Mouse (Mus musculus): ENCODE results near the gene Epb41.

Gene Epb41

DNA sequence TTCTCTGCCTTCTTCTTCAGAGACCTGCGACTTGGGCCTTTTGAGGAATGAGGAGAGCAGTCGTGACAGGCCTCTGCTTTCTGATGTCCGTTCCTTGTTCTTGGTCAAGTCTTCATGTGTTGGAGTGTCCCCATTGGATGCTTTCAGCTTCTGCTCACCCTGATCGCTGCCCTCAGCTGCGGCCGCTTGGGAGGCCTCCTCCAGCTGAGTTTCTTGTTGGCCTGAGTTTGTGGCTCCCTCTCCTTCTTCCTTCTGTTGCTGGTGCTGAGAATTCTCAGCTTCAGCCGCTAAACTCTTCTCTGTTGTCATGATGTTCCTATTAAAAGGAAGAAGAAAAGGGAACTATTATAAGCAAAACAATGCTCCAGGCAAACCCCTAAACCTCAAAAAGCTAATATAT lies 68.0 kb downstream of the Epb41 start:
- no peak for DNase-seq (ENCODE audit: low read depth)

DNA sequence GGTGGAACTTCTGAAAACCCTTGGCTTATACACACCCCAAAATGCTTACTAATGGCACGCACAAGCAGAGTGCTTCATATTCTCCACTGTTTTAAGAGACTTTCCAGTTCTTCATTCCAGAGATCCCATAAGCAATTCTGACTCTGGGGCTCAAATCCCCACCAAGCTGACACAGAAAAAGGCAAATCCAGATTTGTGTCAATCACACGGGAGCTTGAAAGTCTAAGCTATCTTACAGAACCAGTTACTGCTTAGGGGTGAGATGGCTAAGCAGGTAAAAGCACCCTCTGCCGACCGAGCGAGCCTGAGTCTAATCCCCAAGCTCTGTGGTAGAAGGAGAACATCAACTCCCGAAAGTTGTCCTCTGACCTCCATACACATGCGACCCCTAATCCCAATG lies 76.5 kb downstream of the Epb41 start:
- DNase-seq (ENCODE audit: low read depth), result no peak

DNA sequence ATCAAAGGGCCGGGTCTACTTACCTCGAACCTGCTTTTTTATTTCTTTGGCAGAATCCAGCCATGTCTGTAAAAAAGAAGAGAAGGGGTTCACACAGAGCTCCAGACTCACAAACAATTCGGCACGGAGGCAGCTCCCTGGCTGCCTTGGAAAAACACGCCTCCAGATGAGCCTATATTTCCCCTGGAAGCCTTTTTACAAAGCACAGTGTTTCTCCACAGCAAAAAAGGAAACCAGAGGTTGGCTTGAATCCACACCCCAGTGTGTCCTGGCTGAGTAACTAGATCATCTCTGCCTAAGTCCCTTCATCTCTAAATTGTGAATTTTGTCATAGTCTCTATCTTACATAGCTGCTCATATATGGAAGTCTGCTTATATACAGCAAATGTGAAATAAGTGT lies 77.6 kb downstream of the Epb41 start:
- DNase-seq (ENCODE audit: low read depth), result no peak

DNA sequence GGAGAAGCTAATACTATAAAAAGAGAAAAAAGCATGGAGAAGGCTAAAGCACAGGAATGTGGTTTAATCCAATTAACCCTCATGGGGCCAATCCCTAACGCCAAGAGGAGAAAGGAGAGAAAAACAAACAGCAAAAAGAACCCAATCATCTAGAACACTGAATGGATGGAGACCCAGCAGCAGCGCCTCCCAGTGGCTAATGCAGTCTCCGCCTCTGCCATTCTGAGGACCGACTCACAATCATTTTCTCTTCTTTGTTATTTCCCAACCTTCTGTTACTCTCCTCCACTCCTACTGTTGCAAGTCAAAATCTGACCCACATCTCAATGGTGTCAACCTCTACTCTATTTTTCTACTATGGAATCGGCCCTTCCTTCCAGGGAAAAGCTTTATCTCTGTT lies 78.1 kb downstream of the Epb41 start:
- DNase-seq (ENCODE audit: low read depth), result no peak

DNA sequence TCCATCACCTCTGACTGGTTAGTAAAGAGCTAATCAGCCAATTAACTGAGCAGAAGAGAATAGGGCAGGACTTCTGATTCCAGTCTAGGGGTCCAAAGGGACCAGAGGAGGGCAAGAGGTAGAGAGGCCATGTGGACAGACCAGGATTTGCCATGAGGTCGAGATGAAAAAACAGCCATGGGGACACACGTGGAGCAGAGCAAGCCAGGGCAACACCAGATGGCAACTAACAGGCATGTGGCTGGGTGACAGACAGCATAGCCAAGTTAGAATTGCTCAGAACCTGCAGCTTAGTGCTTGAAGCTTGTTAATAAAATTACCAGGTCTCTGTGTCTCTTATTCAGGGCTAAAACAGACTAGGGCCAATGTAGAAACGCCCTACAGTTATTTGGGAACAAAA lies 81.3 kb downstream of the Epb41 start:
- no peak for DNase-seq (ENCODE audit: low read depth)

DNA sequence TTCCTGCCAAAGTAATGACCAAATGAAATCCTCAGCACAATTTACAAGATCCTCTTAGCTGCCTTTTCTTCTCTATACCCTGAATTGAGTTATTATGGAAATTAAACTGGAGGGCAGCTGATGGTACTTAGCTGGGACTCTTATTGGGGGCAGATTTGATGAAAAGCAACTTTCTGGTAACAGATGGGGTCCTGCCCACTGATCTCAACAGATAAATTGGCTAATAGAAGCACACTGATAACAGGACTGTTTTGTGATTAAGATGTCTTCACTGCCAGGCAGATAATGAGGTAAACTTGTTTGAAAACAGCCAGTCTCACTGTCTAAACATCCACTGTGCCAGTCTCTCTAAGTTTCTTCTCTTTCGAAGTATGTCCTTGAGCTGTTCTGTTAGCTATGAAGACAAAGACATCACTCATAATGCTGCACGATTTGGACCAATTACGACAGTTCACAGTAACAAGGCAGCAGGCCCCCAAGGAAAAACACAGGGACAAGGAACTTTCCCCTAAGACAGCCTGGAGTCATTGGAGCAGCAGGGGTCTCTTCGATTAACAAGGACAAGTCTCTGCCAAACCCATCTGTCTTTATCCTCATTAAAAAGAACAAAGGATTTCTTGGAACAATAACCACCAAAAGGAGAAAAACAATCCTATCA lies 92.1 kb downstream of the Epb41 start:
- no peak for DNase-seq (ENCODE audit: low read depth)

DNA sequence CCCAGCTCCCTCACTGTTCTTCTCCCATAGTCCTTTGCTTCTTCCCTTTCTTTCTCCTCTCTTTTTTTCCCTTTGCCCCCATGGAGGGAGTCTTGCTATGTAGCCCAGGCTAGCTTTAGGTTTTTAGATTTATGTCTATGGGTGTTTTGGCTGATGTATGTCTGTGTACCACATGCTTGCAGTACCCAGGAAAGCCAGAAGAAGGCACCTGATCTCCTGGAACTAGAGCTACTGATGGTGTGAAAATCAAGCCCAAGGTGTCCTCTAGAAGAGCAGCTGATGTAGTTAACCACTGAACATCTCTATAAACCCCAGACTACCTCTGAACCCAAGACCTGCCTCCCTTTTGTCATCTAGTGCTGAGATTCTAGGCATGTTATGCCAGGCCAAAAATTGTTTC lies 93.4 kb downstream of the Epb41 start:
- DNase-seq (ENCODE audit: low read depth), result peak; percentile 44

DNA sequence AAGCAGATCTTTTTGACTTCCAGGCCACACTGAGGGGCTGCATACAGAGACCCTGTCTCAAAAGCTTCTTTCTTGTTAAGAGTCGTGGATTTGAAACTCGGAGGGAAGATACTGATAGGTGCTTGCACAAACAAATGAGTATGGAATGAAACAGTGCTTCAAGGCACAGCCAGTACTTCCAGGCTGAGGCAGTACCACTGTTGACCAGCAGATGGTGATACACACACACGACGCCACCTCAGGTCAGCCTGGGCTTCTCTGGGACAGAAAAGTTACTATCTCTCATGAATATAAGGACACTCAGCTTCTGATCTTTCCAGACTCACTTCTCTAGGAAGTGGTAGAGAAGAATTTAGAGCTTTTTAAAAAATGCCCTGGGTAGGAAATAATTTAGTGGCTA lies 97.9 kb downstream of the Epb41 start:
- peak; percentile 85 for DNase-seq (ENCODE audit: low read depth)

DNA sequence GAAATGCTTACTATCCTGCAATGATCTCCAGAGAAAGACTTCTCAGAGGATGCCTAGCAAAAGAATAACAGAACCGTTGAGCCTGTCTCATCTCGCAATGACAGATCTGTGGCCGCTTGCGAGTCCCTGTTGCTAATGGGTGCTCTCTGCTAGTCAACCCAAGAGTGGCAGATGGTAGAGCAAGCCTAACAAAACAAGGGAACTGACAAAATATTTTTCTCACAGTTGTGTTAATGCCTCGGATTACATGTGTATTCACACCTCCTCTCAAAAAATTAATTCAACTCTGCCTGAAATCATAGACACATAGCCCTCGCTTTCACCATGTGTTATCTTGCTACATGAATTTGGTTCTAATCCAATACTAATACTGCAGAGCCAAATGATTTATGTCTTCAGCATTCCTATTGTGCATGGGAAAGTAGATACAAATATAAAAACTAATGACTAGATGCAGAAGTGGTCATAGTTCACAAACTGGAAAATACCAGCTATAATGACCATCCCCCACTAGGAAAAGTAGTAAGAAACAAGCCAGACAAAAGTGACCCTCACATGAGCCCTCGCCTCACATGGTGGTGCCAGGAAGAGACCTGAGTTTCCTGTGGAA lies 104.8 kb downstream of the Epb41 start:
- DNase-seq (ENCODE audit: low read depth), result no peak

DNA sequence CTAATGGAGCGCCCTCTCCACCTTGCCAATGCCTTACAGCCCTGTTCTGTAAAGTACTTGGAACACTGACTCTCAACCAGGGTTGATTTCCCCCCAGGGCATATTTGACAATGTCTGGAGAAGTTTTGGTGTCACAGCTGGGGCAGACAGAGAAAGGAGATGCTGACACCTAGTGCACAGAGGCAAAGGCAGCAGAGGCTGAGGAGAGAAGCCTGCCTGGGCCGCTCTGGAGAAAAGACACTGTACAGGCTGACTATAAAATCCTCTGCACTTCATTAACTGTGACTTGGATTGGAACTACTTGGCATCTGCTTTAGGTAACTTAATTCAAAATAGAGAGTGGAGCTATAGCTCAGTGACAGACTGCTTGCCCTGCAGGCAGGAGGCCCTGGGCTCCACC lies 106.2 kb downstream of the Epb41 start:
- DNase-seq (ENCODE audit: low read depth), result no peak

DNA sequence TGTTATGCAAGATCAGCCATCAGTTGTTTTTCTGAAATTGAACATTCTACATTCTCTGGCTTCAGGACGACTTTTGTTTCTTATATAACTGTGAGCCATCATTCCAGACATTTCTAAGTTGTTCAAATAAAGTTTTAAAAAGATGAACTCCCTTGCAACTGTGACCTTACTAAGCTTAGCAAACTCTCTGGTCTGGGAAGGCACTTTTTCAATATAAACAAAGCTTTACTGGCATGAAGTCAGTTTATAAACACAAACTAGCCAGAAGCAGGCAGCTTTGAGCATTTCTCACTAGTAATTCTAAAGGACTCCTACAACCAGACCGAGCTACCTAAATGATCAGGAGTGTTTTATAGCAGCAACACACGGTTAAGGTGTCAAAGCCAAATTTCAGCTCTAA lies 118.0 kb downstream of the Epb41 start:
- no peak for DNase-seq (ENCODE audit: low read depth)

DNA sequence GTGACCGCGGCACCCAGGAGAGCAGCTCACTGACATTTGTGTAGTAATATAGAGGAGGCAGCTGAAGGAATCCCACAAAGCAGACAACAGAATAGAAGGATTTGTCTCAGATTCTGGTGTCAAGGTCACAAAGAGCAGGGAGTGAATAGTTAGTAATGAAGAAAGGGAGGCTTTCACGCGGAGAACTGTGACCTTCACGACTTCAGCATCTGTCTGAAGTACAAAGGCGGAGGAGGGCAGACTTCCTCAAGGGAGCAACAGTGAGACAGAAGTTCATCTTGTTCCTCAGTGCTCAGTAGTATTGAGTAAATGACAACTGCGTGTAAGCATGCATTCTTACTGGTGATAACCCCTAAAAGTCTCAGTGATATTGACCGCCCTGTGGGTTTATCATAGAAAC lies 124.5 kb downstream of the Epb41 start:
- DNase-seq (ENCODE audit: low read depth), result no peak

DNA sequence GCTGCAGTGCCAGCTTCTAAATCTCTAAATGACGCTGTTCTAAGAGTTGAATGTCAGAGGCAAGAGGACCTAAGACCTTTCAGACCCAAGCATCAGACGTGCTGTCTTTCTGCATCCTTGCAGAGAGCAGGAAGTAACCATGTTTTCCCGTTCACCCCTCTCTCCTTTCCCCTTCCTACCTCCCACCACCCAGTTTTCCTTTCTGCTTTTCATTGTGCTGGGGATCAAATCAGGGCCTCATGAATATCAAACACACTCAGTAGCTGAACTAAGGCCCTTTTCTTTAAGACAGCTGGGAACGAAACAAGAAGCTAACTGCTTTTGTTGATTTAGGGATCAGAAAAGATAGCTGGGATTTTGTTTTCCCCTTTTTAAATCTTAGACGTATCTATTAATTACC lies 125.2 kb downstream of the Epb41 start:
- DNase-seq (ENCODE audit: low read depth), result no peak

DNA sequence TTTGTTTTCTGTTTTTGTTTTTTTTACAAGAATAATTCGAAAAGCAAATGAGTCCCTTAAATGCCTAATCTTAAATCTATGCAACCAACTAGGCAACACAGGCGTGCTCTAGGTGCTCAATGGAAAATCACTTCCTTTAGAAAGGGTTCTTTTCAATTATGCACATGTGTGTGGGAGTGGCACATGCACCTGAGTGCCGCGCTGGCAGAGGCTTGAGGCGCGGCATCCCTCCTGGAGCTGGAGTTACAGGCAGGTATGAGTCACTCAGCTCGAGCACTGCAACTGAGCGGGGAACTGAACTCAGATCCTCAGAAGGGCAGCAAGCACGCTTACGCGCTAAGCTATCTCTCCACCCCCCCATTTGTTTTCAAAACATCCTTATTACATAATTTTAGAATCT lies 127.3 kb downstream of the Epb41 start:
- DNase-seq (ENCODE audit: low read depth), result no peak

DNA sequence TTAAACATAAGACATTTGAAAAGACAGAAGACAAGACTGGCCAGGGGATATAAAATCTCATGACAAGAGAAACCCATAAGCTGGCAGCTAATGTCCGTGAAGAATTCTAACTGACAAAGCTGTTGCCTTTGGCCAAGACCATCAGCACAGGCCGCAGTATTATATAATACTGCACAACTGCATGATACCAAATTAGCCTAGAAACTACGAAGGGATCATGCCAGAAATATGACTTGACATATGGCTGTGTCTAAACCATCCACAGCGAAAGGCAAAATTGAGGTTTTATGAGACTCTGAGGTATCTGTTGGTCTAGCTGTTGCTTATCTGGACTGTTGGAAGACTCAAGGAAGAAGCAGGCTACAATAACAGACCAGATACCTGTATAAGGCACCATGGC lies 134.3 kb downstream of the Epb41 start:
- DNase-seq (ENCODE audit: low read depth), result no peak

DNA sequence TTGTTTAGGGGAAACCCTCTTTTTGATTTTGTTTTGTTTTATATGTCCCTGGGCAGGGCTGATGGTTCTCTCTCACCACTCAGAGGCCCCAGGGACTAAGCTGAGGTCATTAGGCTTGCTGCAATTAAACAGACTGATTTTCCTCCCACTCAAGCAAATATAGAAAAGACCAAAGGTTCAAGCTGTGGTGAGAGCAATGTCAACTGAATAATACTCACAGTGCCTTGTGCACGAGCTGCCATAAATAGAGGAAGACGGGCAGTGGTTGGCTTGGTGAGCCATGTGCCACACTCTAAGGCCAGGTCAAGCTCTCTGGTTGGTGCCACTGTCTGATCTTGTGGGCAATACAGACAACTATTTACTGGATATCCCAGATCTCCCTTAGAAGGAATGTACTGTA lies 135.7 kb downstream of the Epb41 start:
- no peak for DNase-seq (ENCODE audit: low read depth)

DNA sequence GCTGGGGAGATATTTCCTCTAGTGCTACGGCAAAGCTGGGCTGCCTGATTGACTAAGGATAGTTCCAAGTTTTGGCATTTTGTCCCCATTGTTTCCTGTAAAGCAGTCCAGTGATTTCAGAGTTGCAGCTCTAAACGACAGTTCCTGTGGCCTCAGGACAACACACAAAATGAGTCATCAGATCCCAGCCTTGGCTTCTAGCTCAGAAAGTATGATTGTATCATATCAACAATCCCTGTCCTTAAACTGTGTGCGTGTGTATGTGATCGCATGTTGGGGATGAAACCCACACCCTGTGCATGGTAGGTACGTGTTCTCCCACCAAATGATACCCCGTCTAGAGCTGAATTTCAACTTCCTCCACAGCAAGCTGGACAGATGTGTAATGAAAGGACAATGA lies 146.0 kb downstream of the Epb41 start:
- no peak for DNase-seq (ENCODE audit: low read depth)

DNA sequence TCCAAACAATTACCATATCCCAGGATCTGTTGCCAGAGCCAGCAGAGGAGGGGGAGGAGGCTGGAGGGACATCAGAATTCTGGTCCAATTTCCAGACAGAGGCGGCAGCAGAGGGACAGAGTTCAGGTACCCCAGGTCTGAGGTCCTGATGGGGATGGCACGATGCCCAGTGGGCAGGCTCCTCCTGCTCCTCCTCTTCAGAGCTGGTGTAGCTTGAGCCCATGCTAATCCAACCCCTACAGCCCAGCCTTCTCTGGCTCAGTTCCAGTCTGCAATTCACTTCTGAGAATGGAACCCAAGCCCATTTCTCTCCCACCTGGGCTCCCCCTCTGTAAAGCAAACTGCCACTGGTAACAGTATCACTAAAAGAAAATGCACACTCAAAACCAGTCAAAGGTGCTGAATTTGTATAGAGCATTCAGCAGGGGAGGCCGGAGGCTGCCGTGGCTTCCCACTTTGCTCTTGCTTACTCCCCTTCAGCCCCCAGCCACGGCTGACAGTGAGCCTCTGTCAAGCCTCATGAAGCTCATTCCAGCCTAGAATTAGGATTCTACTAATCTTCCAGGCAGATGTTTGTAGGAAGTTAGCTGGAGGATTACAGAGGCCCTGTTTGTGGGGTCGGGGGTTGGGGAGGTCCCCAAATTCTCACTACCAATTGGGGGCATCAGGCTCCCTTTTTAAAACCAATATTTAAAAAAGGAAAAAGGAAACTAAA lies 150.9 kb downstream of the Epb41 start:
- DNase-seq (ENCODE audit: low read depth), result no peak

DNA sequence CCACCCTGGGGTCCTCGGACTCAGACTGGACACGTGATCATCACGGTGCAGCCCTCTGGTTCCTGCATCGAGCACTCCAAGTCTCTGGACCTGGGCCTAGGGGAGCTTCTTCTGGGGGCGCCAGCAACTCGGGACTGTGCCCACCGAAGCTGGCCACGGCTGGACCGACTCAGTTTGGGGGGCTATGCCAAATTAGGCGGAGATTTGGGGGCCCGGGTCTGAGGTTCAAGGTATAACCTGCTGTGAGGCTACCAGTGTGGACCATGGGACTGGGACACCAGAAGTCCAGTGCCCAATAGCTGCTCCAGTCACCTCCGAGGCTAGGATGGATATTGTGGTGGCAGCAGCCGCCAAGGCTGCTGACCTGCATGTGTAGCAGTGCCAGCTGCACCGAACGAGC lies 152.7 kb downstream of the Epb41 start:
- DNase-seq (ENCODE audit: low read depth), result no peak

DNA sequence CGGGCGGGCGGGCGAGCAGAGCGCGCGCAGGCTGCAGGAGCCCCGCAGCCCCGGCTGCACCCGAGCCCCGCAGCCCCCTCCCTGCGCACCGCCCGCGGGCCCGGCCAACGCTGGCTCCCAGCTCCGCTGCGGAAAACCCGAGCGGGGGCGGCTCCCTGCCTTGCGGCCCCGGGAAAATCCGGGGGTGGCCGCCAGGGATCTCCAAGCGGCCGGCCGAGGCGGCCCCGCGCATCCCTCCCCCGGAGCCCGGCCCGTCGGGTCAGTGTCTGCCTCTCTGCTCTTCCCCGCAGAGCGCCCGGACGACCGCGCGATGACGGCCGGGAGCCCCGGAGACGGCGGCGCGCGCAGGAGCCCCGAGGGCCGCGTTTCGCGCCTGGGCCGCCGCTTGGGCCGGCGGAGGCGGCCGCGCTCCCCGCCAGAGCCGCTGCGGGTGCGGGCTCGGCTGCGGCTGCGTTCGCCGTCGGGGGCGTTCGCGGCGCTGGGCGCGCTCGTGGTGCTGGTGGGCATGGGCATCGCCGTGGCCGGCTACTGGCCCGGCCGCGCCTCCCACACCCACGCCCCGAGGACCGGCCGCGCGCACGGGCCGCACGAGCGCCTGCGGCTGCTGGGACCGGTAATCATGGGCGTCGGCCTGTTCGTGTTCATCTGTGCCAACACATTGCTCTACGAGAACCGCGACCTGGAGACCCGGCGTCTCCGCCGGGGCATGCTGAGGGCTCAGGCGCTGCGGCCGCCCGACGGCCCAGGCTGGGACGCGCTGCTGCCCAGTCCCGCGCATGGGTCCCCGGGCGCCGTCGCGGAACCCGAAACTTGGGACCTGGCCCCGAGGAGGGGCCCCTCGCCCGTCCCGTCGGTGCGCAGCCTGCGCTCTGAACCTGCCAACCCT lies 153.4 kb downstream of the Epb41 start, which contains the start of gene Tmem200b:
Tmem200b (plus strand) TSS at position 311 of the 886 bp plus-strand sequence.
- DNase-seq (ENCODE audit: low read depth), result peak; percentile 27

DNA sequence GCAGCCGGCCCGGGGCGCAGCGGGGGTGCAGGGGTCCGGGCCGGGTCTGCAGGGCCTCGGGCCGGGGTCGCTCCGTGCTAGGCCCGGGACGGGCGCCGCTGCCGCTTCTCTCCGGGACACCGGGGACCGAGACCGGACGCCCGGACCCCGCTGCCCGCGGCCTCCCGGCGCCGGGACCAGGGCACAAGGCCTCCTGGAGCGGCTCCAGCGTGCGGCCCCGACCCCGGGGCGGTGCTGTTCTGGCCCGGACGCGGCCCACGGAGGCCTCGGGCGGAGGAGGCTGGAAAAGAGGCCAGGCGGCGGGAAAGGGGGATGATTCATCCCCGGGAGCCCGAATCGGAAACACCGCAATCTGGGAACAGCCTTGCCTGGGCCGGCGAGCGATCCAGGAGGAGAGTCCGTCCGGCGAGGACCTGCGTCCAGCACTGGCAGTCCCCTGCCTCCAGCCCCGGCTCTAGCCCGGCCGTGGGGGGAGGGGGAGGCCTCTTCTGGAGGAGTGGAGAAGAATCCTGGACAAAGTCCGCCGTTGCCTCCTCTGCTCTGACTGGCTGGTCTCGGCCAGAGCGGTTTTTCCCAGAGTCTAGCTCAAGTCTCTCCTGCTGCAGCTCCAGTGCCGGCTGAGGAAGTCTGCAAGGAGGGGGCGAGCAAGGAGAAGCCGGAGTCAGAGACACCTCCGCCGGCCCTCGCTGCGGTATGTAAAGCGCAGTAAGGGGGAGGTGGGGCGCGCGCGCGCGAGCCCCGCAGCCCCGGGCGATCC lies 154.3 kb downstream of the Epb41 start:
- peak; percentile 38 for DNase-seq (ENCODE audit: low read depth)

DNA sequence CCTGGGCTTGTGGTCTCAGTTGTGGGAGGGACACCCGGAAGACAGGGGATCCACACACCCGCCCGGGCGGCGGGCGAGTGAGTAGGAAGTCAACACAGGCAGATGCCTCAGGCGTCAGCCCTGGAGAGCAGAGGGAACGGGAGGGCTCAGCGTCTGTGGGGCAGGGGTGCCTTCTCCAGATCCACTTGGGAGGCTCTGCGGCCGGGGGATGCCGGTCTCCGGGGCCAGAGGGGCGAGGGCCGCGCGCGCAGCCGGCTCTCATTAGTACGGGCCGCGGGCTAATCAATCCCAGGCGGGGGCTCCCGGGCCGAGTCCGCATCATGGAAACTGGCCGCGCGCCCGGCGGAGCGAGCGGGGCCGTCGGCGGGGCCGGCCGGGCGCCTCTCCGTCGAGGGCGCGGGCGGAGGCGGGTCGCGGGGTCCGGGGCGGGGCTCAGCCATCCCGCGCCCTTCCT lies 155.0 kb downstream of the Epb41 start:
- DNase-seq (ENCODE audit: low read depth), result peak; percentile 56

All from induced T-regulatory cell, adult 2 months (primary cell).